In the genomic region with DNA sequence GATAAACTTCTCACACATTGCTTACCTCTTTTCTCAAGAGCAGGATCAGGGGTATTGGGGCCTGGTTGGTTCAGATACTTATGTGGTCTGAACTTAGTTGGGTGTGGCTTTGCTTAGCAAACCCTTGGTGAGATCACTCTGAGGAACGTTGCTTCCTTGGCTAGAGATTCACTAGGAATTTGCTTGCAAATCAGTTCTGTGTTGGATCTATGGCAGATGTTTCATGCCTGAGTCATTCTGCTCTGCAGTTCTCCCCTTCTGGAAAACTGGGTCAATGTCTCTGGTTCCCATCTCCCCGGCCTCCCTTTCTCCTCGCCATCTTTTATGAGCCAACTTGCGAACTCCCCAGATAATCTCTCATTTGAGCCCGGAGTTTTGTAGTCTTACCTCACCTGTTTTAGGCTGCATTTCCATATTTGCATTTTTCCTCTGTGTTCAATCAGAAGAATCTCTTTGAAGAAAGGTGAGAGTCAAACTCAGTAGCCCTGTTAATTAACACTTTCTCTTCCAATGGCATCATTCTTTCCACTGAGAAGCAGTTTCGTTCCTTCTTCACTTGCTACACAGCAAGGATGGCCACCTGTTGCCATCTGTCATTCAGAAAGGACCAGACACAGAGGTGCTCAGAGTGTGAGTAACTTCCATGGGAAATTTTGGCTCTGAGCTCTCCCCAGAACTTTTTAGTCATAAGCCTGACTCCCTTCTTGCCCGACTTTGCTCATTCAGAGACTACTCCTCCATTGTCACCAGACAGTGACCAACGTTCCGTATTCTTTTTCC, we compare ENCODE assay signal across 13 mouse cellular contexts.
DNase-seq lines count a peak whose midpoint lies in the region.
"Had no signal": no experiment of that assay in that cellular context is flagged by ENCODE, and none has a peak within 500 bp of the region (broad histone marks: within the 10 kb centered on the region; RNA-seq: fewer than 3 reads in every experiment).

No protein-coding gene starts in this region.

- peak; percentile 5 to 10 for DNase-seq in left cerebral cortex, adult 18-20 months (ENCODE audit: low spot score in 2 of 2)
- no peak for DNase-seq in left cerebral cortex, postnatal 14 days (ENCODE audit: low spot score in 2 of 2)
- DNase-seq in CD4-positive helper T cell, adult 2 months (ENCODE audit: low read depth, low spot score): peak; percentile 60
- peak; percentile 77 for DNase-seq in NIH3T3 (ENCODE audit: low read depth)
- DNase-seq in skeletal muscle tissue, adult 2 months (ENCODE audit: low read depth, low spot score): peak; percentile 67
- DNase-seq in layer of hippocampus, postnatal 10 days (ENCODE audit: low spot score in 2 of 2): no peak
- DNase-seq in natural killer cell, adult 2 months (ENCODE audit: low spot score in 2 of 2): no peak
- DNase-seq: cerebellum, adult 8-10 months; heart, adult 11 months; kidney, postnatal 4 days; midbrain, embryonic 14.5 days; retina, postnatal 1 day; thymus, postnatal 36 days had no signal

- intact Hi-C loops in left cerebral cortex, postnatal 14 days (cut with DNase I): no loop called here

Comparison
In these comparisons a context has a peak if more than half of its experiments do, and no peak if none do; other contexts are left out.
1. DNase-seq: peak in left cerebral cortex, adult 18-20 months (2 of 2), CD4-positive helper T cell, adult 2 months (single experiment), NIH3T3 (single experiment) and skeletal muscle tissue, adult 2 months (single experiment); none in left cerebral cortex, postnatal 14 days (0 of 2), layer of hippocampus, postnatal 10 days (0 of 2) and natural killer cell, adult 2 months (0 of 2).